Mouse (Mus musculus) brain, adult 10 weeks (tissue): Measurements from ENCODE around the gene Dpy19l2. TPM values are rescaled to one million over a fixed set of nuclear protein-coding genes. Genes with fewer than 3 reads are reported as not detected.

Experiments used
- polyA plus RNA-seq: library from polyadenylated mRNA; stranded (reverse); fragments of 350-450 nt; fragmentation: Illumina TruSeq; extraction: RNeasy Lipid Tissue Mini Kit (QIAGEN cat#74804); gene quantifications from one replicate; pipeline ENCODE4 v1.2.3, GENCODE M21; 2015; ENCODE audit warnings: low read depth, low replicate concordance

Dpy19l2 gene
- polyA plus RNA-seq: 0.49 TPM

DNA sequence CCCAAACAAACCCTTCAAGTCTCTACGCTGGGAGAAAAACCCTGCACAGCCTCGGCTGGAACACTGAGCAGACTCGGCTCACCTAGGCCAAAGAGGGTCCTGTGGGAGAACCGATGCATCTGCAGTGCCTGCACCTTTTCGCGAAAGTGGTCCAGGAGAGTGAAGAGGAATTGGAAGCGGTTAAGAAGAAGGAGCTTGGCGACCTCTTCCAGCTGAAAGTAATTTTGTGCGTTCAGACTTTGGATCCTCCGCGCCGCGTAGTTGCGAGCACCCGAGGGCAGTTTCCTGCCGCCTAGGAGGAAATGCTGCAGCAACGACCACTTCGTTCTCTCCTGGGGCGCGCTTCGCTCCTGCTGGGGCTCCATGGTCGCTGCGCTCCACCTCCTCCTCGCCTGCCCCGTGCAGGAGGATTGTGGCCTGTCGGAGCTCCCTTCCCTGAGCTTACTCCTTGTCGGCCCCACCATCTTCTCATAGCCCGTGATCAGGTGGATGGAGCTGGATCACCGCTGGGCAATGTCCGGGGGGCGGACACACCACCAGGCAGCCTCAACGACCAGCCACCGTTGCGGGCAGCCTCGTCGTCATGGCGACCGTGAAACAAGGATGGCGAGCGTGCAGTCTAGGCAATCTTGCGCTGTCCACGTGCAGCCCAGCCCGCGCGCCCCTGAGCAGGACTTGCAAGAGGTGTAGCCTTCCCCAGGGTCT, at the start of gene Dpy19l2:
Gene Dpy19l2, minus strand, starts transcription at position 594 of the 705 bp plus-strand sequence.

DNA sequence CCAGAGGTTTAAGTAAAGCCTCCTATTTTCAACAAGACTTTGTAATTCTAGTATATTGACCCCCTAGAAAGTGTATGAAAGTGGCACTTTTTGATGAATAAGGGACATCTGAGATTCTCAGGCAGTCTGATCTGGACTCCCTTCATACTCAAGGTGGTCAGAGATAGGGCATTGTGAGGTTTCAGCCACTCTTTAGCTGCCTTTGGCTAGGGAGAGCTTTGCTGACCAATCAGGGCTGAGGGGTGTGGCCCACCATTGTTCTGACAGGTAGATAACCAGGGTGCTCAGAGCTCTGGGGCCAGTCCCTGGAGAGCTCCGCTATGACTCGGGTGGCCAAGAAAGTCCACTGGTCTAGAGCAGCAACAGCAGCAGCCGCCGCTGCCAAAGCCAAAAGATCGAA, 71.2 kb downstream of the Dpy19l2 start, which contains the start of gene Cypt4:
Gene Cypt4, plus strand, starts transcription at position 301 of the 400 bp plus-strand sequence.

Other genes with a start within 250 kb of the Dpy19l2 start
- gene Dpy19l1, start 193.2 kb downstream of the Dpy19l2 start, polyA plus RNA-seq: 74.3 TPM
- not detected for gene Cypt4, start 71.1 kb downstream of the Dpy19l2 start, polyA plus RNA-seq
- gene Tbx20, start 78.0 kb upstream of the Dpy19l2 start, polyA plus RNA-seq: not detected